ENCODE assay signal across 8 mouse cellular contexts in the genomic region with DNA sequence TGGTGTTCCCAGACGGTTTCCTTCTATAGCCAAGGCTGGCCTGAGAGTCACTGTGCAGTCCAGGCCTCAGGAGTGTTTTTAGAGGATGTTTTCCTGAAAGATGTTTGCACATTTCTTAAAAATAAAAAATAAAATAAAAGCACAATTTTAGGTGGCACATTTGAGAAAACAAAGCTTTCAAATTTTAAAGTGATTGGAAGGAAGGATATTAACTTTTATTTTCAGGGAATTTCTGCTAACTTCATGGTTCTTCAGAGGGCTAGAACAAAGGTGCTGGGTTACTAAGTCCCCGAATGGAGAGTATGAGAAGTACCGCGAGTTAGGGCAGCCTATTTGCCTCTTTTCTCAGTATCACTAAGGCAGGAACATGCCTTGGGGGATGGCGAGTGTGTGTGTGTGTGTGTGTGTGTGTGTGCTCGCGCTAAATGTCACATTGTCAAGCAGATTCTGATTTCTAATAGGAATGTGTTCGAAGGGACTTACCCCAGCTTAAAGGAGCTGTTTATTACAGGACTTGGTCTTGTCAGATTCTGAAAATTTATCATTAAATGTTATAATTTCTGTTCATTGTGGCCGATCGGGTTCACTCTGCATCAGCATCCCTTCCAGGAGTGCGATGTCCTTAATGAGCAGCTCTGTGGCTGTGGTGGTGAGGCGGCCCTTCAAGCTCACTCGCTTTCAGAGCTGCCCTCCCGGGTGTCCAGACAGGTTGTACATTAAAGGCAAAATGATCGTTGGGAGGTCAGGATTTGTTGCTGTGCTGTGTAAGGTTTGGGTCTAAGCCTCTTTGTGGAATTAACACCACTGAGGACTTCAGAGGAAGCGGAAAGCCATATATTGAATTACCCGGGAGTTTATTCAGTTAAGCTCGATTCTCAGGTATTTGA. TPM values are rescaled to one million over a fixed set of nuclear protein-coding genes. Genes with fewer than 3 reads are reported as not detected.
DNase-seq lines count a peak whose midpoint lies in the region; ATAC-seq and TF ChIP-seq lines count a peak whose summit lies in the region.

No protein-coding gene starts in this region.

- TF ChIP-seq POLR2A in testis, adult 2 months (IDR thresholded peaks at IDR 0.05; ENCODE audit: control insufficient read depth, low read depth, low read length) = no peak

- peak overlapping the region; percentile 92 for H3K4me3 ChIP-seq in testis, adult 2 months (ENCODE audit: control insufficient read depth, low read depth, low read length)
- peak overlapping the region; percentile 95 for H3K4me3 ChIP-seq in hindbrain, embryonic 13.5 days
- H3K4me3 ChIP-seq in midbrain, postnatal 0 days (ENCODE audit: low read depth, low read length) = peak overlapping the region; percentile 97

- H3K9ac ChIP-seq in hindbrain, embryonic 13.5 days = peak overlapping the region; percentile 97
- peak overlapping the region; percentile 96 for H3K9ac ChIP-seq in midbrain, postnatal 0 days (replicated peaks; ENCODE audit: low read length, poor library complexity, severe bottlenecking)

- H3K27ac ChIP-seq in testis, adult 2 months (ENCODE audit: control insufficient read depth, insufficient read depth, low read depth, low read length) = peak overlapping the region; percentile 96
- peak overlapping the region; percentile 95 for H3K27ac ChIP-seq in hindbrain, embryonic 13.5 days
- peak overlapping the region; percentile 90 for H3K27ac ChIP-seq in midbrain, postnatal 0 days (ENCODE audit: low read depth, low read length)

- H3K4me1 ChIP-seq in testis, adult 2 months (ENCODE audit: control insufficient read depth, insufficient read depth, low read length) = peaks cover 13% of the 10 kb centered on the region
- H3K4me1 ChIP-seq in hindbrain, embryonic 13.5 days (replicated peaks) = peaks cover 37% of the 10 kb centered on the region
- peaks cover 7% of the 10 kb centered on the region; the same call in 1 of the 2 replicates for H3K4me1 ChIP-seq in midbrain, postnatal 0 days (ENCODE audit: insufficient read depth, low read length)

- no peak for ATAC-seq in hindbrain, embryonic 13.5 days (ENCODE audit: low FRiP score)
- no peak for ATAC-seq in midbrain, postnatal 0 days (ENCODE audit: low FRiP score)

- H3K9me3 ChIP-seq in hindbrain, embryonic 13.5 days = no peaks in the 10 kb centered on the region
- no peaks in the 10 kb centered on the region for H3K9me3 ChIP-seq in midbrain, postnatal 0 days (ENCODE audit: low read length)

- DNase-seq in cerebellum, adult 18-20 months = peak; percentile 18 to 34
- DNase-seq in cerebellum, adult 11 months = no peak
- DNase-seq in testis, postnatal 10 days (ENCODE audit: low spot score) = no peak
- peak; percentile 19 for DNase-seq in midbrain, postnatal 0 days (ENCODE audit: low spot score)
- DNase-seq in urinary bladder, postnatal 36 days (ENCODE audit: low spot score in 2 of 2) = no peak
- DNase-seq in ovary, postnatal 14 days (ENCODE audit: low spot score) = no peak

- WGBS in hindbrain, embryonic 13.5 days = 23% methylated on average over 18 of the region's 18 CpGs
- WGBS in midbrain, postnatal 0 days = 11% methylated on average over 18 of the region's 18 CpGs

- no peaks in the 10 kb centered on the region for H3K27me3 ChIP-seq in testis, adult 2 months (ENCODE audit: control insufficient read depth, insufficient read depth, low read length)
- no peaks in the 10 kb centered on the region for H3K27me3 ChIP-seq in hindbrain, embryonic 13.5 days
- no peaks in the 10 kb centered on the region for H3K27me3 ChIP-seq in midbrain, postnatal 0 days (ENCODE audit: insufficient read depth, low read length)

- no peaks in the 10 kb centered on the region for H3K36me3 ChIP-seq in testis, adult 2 months (ENCODE audit: control insufficient read depth, insufficient read depth, low read length)
- no peaks in the 10 kb centered on the region for H3K36me3 ChIP-seq in hindbrain, embryonic 13.5 days
- H3K36me3 ChIP-seq in midbrain, postnatal 0 days (ENCODE audit: insufficient read depth, low read length) = no peaks in the 10 kb centered on the region

- peak overlapping the region; percentile 78 for H3K4me2 ChIP-seq in hindbrain, embryonic 13.5 days
- H3K4me2 ChIP-seq in midbrain, postnatal 0 days (ENCODE audit: low read depth, low read length, poor library complexity, severe bottlenecking) = peak overlapping the region; percentile 63

- no peak for TF ChIP-seq CTCF in testis, adult 2 months (IDR thresholded peaks at IDR 0.05; ENCODE audit: control insufficient read depth, insufficient read depth, insufficient replicate concordance, low read depth, low read length)
- no peak for TF ChIP-seq CTCF in midbrain, postnatal 0 days (IDR thresholded peaks at IDR 0.05)

RNA-seq across cellular contexts. Expression of a gene that starts 1.6 kb away (rescaled TPM):
- polyA plus RNA-seq in testis, adult 2 months (2012; rRNA removed) = 49.1 and 54.2 TPM in 2 replicates
- polyA plus RNA-seq in hindbrain, embryonic 13.5 days (2015; fragmentation: Nextera tagmentation; extraction: Ambion mirVana) = 10.1 and 10.5 TPM in 2 replicates
- 46.6 TPM in 2 replicates for total RNA-seq in midbrain, postnatal 0 days (2014; rRNA removed)
- 4.8 and 8.2 TPM in 2 replicates for polyA plus RNA-seq in midbrain, postnatal 0 days (2015; fragmentation: Nextera tagmentation; extraction: Ambion mirVana)

Comparison
In these comparisons a context has a peak if more than half of its experiments do, and no peak if none do; other contexts are left out.
1. DNase-seq: peak in cerebellum, adult 18-20 months (2 of 2) and midbrain, postnatal 0 days (single experiment); none in cerebellum, adult 11 months (single experiment), testis, postnatal 10 days (single experiment), urinary bladder, postnatal 36 days (0 of 2) and ovary, postnatal 14 days (single experiment).
2. Peak in every context shown above with its lines, with median percentiles within 50 percentile points of each other: H3K27ac ChIP-seq and H3K4me3 ChIP-seq.